Mouse (Mus musculus) MEL (cell line): ENCODE results near the gene Pnpla6. TPM values are rescaled to one million over a fixed set of nuclear protein-coding genes. Genes with fewer than 3 reads are reported as not detected.

Experiments
- DNase-seq: peaks from one replicate; pipeline ENCODE4 v3.0.0; 2011; ENCODE audit warnings: low read depth, low spot score
- H3K27ac ChIP-seq: 2 replicates; pipeline ENCODE4 v1.5.1; 2012; ENCODE audit warnings: low read depth, mild to moderate bottlenecking, control low read depth, low read length, moderate library complexity; ENCODE audit not compliant: control insufficient read depth
- H3K27me3 ChIP-seq, 2 experiments: fragments of 150-350 bp in 1 of 2; sonication (generic) in 1 of 2; 2 replicates each; pipeline ENCODE4 v1.6.1; 2012; ENCODE audit warnings: low read length in 2 of 2, mild to moderate bottlenecking in 2 of 2, improper control_type of control experiment in 1 of 2, moderate library complexity in 1 of 2; ENCODE audit not compliant: insufficient read depth in 2 of 2, control insufficient read depth in 1 of 2
- H3K36me3 ChIP-seq, 2 experiments: 2 replicates each; pipeline ENCODE4 v1.6.1; 2012 to 2014; ENCODE audit warnings: low read length in 2 of 2, improper control_type of control experiment in 1 of 2, inconsistent platforms in 1 of 2, mild to moderate bottlenecking in 1 of 2; ENCODE audit not compliant: insufficient read depth in 2 of 2, control insufficient read depth in 1 of 2
- H3K4me1 ChIP-seq, 2 experiments: fragments of 150-350 bp in 1 of 2; sonication (generic) in 1 of 2; 2 replicates each; pipeline ENCODE4 v1.6.1; 2012; ENCODE audit warnings: low read length in 2 of 2, improper control_type of control experiment in 1 of 2, mild to moderate bottlenecking in 1 of 2; ENCODE audit not compliant: insufficient read depth in 2 of 2, control insufficient read depth in 1 of 2
- H3K4me3 ChIP-seq, 2 experiments: fragments of 150-350 bp in 1 of 2; sonication (generic) in 1 of 2; 2 replicates each; pipeline ENCODE4 v1.5.1; 2012; ENCODE audit warnings: low read depth in 2 of 2, low read length in 2 of 2, mild to moderate bottlenecking in 2 of 2, moderate library complexity in 2 of 2, control low read depth in 1 of 2, improper control_type of control experiment in 1 of 2; ENCODE audit not compliant: control insufficient read depth in 1 of 2, insufficient read depth in 1 of 2
- H3K79me2 ChIP-seq: 2 replicates; pipeline ENCODE4 v1.6.1; 2012; ENCODE audit warnings: mild to moderate bottlenecking, low read length, moderate library complexity; ENCODE audit not compliant: control insufficient read depth, poor library complexity, insufficient read depth
- H3K9ac ChIP-seq: 2 replicates; pipeline ENCODE4 v1.6.1; 2012; ENCODE audit warnings: low read depth, mild to moderate bottlenecking, control low read depth, low read length, moderate library complexity; ENCODE audit not compliant: control insufficient read depth, poor library complexity, severe bottlenecking
- H3K9me3 ChIP-seq: fragments of 150-350 bp; sonication (generic); replicated peaks from 2 replicates; pipeline ENCODE4 v1.6.1; 2012; ENCODE audit warnings: mild to moderate bottlenecking, low read length, improper control_type of control experiment, moderate library complexity; ENCODE audit not compliant: insufficient read depth
- BHLHE40 ChIP-seq: IDR thresholded peaks from 2 replicates; pipeline ENCODE4 v1.6.1; 2012; ENCODE audit warnings: low read depth, mild to moderate bottlenecking, inconsistent platforms, low read length, improper control_type of control experiment, borderline replicate concordance
- E2F4 ChIP-seq: IDR thresholded peaks from 2 replicates; pipeline ENCODE4 v1.6.1; 2011; ENCODE audit warnings: low read depth, low read length, improper control_type of control experiment, borderline replicate concordance
- ETS1 ChIP-seq: IDR thresholded peaks from 2 replicates; pipeline ENCODE4 v1.6.1; 2012; ENCODE audit warnings: low read depth, mild to moderate bottlenecking, inconsistent platforms, low read length, improper control_type of control experiment, moderate library complexity
- GABPA ChIP-seq: IDR thresholded peaks from 2 replicates; pipeline ENCODE4 v1.6.1; 2012; ENCODE audit warnings: low read depth, mild to moderate bottlenecking, inconsistent platforms, low read length, improper control_type of control experiment, moderate library complexity
- GATA1 ChIP-seq: IDR thresholded peaks from 2 replicates; pipeline ENCODE4 v1.6.1; 2011; ENCODE audit warnings: low read depth, low read length, improper control_type of control experiment
- MAZ ChIP-seq: IDR thresholded peaks from 2 replicates; pipeline ENCODE4 v1.6.1; 2012; ENCODE audit warnings: low read depth, mild to moderate bottlenecking, inconsistent platforms, low read length, improper control_type of control experiment
- MEF2A ChIP-seq: IDR thresholded peaks from 2 replicates; pipeline ENCODE4 v1.6.1; 2014; ENCODE audit warnings: low read depth, mild to moderate bottlenecking, inconsistent platforms, low read length, improper control_type of control experiment; ENCODE audit not compliant: poor library complexity, insufficient replicate concordance, severe bottlenecking; ENCODE audit errors: extremely low read depth
- MXI1 ChIP-seq: IDR thresholded peaks from 2 replicates; pipeline ENCODE4 v1.6.1; 2011; ENCODE audit warnings: mild to moderate bottlenecking, low read depth, low read length, improper control_type of control experiment
- MYC ChIP-seq: IDR thresholded peaks from 2 replicates; pipeline ENCODE4 v1.6.1; 2011; ENCODE audit warnings: low read depth, mild to moderate bottlenecking, low read length, improper control_type of control experiment, moderate library complexity
- NELFE ChIP-seq: IDR thresholded peaks from 2 replicates; pipeline ENCODE4 v1.6.1; 2011; ENCODE audit warnings: low read depth, low read length, improper control_type of control experiment
- NRF1 ChIP-seq: IDR thresholded peaks from 2 replicates; pipeline ENCODE4 v1.6.1; 2014; ENCODE audit warnings: low read depth, mild to moderate bottlenecking, inconsistent platforms, low read length, improper control_type of control experiment, moderate library complexity; ENCODE audit not compliant: poor library complexity, insufficient read depth, severe bottlenecking
- POLR2A ChIP-seq, 2 experiments: IDR thresholded peaks; 2 replicates each; pipeline ENCODE4 v1.6.1; 2011 to 2012; ENCODE audit warnings: low read length in 2 of 2, mild to moderate bottlenecking in 2 of 2, control low read depth in 1 of 2, improper control_type of control experiment in 1 of 2, low read depth in 1 of 2, moderate library complexity in 1 of 2; ENCODE audit not compliant: control insufficient read depth in 1 of 2, insufficient read depth in 1 of 2, poor library complexity in 1 of 2
- SIN3A ChIP-seq: IDR thresholded peaks from 2 replicates; pipeline ENCODE4 v1.6.1; 2012; ENCODE audit warnings: low read length, improper control_type of control experiment, inconsistent platforms
- SMC3 ChIP-seq: IDR thresholded peaks from 2 replicates; pipeline ENCODE4 v1.6.1; 2011; ENCODE audit warnings: low read depth, low read length, improper control_type of control experiment
- TAL1 ChIP-seq: IDR thresholded peaks from 2 replicates; pipeline ENCODE4 v1.6.1; 2012; ENCODE audit warnings: mild to moderate bottlenecking, inconsistent platforms, low read length, moderate library complexity, mixed read lengths
- TCF12 ChIP-seq: IDR thresholded peaks from 2 replicates; pipeline ENCODE4 v1.6.1; 2014; ENCODE audit warnings: low read depth, mild to moderate bottlenecking, inconsistent platforms, low read length, improper control_type of control experiment, moderate library complexity
- USF1 ChIP-seq: IDR thresholded peaks from 2 replicates; pipeline ENCODE4 v1.6.1; 2014; ENCODE audit warnings: low read depth, mild to moderate bottlenecking, inconsistent platforms, low read length, improper control_type of control experiment, moderate library complexity
- USF2 ChIP-seq, 2 experiments: IDR thresholded peaks; 2 replicates each; pipeline ENCODE4 v1.6.1; 2011 to 2012; ENCODE audit warnings: improper control_type of control experiment in 2 of 2, low read length in 2 of 2, borderline replicate concordance in 1 of 2, inconsistent platforms in 1 of 2, low read depth in 1 of 2, mild to moderate bottlenecking in 1 of 2; ENCODE audit not compliant: insufficient read depth in 1 of 2
- ZKSCAN1 ChIP-seq: IDR thresholded peaks from 2 replicates; pipeline ENCODE4 v1.6.1; 2012; ENCODE audit warnings: low read depth, mild to moderate bottlenecking, inconsistent platforms, low read length, improper control_type of control experiment, moderate library complexity
- ZMIZ1 ChIP-seq: IDR thresholded peaks from 2 replicates; pipeline ENCODE4 v1.6.1; 2012; ENCODE audit warnings: low read depth, mild to moderate bottlenecking, inconsistent platforms, low read length, improper control_type of control experiment, moderate library complexity
- polyA plus RNA-seq, 2 experiments: library from polyadenylated mRNA; stranded (reverse) in 1 of 2; unstranded in 1 of 2; fragments of >175 nt in 1 of 2; fragments of >200 nt in 1 of 2; gene quantifications; 2 replicates each; pipeline versions ENCODE4 v1.2.1 to v1.2.4; 2012; ENCODE audit warnings: low replicate concordance in 2 of 2, low read depth in 1 of 2; ENCODE audit not compliant: insufficient read length in 2 of 2, insufficient read depth in 1 of 2, missing spikeins in 1 of 2
- total RNA-seq: library from RNA; depleted of rRNA; stranded (reverse); fragments of 300-350 nt; gene quantifications from 2 replicates; pipeline ENCODE4 v1.2.3, GENCODE M21; 2012

The Pnpla6 gene
- total and polyA plus RNA-seq, 3 experiments: 8.6 to 16.5 TPM; not detected in 1

- Histone ChIP-seq H3K9me3 (no peaks in the 10 kb centered on the region), H3K79me2 (no peaks in the 10 kb centered on the region), H3K9ac (no peak overlapping the region), H3K27ac (no peak overlapping the region), H3K27me3 (no peaks in the 10 kb centered on the region), H3K4me1 (peaks cover 0 to 4% of the 10 kb centered on the region in 2 experiments; a peak in 1 of 4 replicates), H3K36me3 (no peaks in the 10 kb centered on the region), H3K4me3 (no peak overlapping the region)
- TF ChIP-seq GABPA (no peak), TAL1 (no peak), GATA1 (no peak), MXI1 (no peak), MYC (no peak), ZMIZ1 (no peak), USF1 (no peak), POLR2A (IDR thresholded peaks at IDR 0.05; ENCODE audit: control insufficient read depth in 1 of 2, insufficient read depth in 1 of 2, low read depth in 1 of 2, low read length in 2 of 2, poor library complexity in 1 of 2) (no peak), NRF1 (no peak), ZKSCAN1 (no peak), USF2 (IDR thresholded peaks at IDR 0.05; ENCODE audit: borderline replicate concordance in 1 of 2, insufficient read depth in 1 of 2, low read depth in 1 of 2, low read length in 2 of 2) (no peak), BHLHE40 (no peak), MEF2A (no peak), SIN3A (no peak), MAZ (no peak), SMC3 (no peak), E2F4 (no peak), ETS1 (no peak), TCF12 (no peak)
- DNase-seq: no peak
Measured at GRCm38 (mm10) chr8:3537666-3538065, 22.5 kb downstream of the Pnpla6 start.

GRCm38 (mm10) chr8:3539146-3539545, 24.0 kb downstream of the Pnpla6 start:
- Histone ChIP-seq H3K4me1 (peaks cover 0 to 4% of the 10 kb centered on the region in 2 experiments; a peak in 1 of 4 replicates), H3K27me3 (no peaks in the 10 kb centered on the region), H3K9ac (no peak overlapping the region), H3K4me3 (no peak overlapping the region), H3K36me3 (no peaks in the 10 kb centered on the region), H3K9me3 (no peaks in the 10 kb centered on the region), H3K79me2 (no peaks in the 10 kb centered on the region), H3K27ac (no peak overlapping the region)
- TF ChIP-seq NELFE: no peak
- no peak for DNase-seq
